1 mouse cellular context compared by ENCODE assay signal in the genomic region with DNA sequence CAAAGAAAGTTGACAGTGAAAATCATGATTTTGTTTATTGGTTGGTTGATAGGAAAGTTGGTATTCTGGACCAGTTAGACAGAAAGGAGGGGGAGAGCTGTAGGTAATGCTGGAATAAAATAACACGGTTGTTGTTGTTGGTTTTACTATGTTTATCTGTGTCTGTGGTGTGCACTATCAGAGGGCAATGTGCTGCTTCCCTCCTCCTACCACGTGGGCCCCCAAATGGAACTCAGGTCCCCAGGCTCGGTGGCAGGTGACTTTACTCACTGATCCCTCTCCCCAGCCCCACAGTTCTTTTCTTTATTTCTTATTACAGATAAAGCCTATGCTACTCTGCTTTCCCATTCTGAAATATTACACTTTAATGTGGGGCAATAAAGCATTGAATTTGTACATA.
TF ChIP-seq lines count a peak whose summit lies in the region.

No protein-coding gene starts in this region.

TF ChIP-seq in MEL, 35 proteins besides CTCF, POLR2A, EP300 and RAD21 (continued from another document):
- TF ChIP-seq ETS1 (IDR thresholded peaks at IDR 0.05; ENCODE audit: low read depth, low read length), result no peak
- TF ChIP-seq HCFC1 (IDR thresholded peaks at IDR 0.05; ENCODE audit: low read depth, low read length), result no peak
- TF ChIP-seq CHD1 (IDR thresholded peaks at IDR 0.05; ENCODE audit: low read depth, low read length), result no peak
- no peak for TF ChIP-seq CHD2 (IDR thresholded peaks at IDR 0.05; ENCODE audit: low read length)
- TF ChIP-seq MYC (IDR thresholded peaks at IDR 0.05; ENCODE audit: low read depth, low read length), result peak; percentile 69
- peak; percentile 68 for TF ChIP-seq USF1 (IDR thresholded peaks at IDR 0.05; ENCODE audit: low read depth, low read length)
- no peak for TF ChIP-seq NRF1 (IDR thresholded peaks at IDR 0.05; ENCODE audit: insufficient read depth, low read depth, low read length, poor library complexity, severe bottlenecking)
- no peak for TF ChIP-seq POLR2AphosphoS2 (IDR thresholded peaks at IDR 0.05; ENCODE audit: low read length)
- no peak for TF ChIP-seq ZNF384 (IDR thresholded peaks at IDR 0.05; ENCODE audit: low read depth, low read length)
- no peak for TF ChIP-seq USF2 (IDR thresholded peaks at IDR 0.05; ENCODE audit: borderline replicate concordance in 1 of 2, insufficient read depth in 1 of 2, low read depth in 1 of 2, low read length in 2 of 2)
- TF ChIP-seq TAL1 (IDR thresholded peaks at IDR 0.05; ENCODE audit: low read length), result no peak
- no peak for TF ChIP-seq TCF12 (IDR thresholded peaks at IDR 0.05; ENCODE audit: low read depth, low read length)
- 0 out of 2 replicates have a peak, but pooled peaks have one; percentile 35 for TF ChIP-seq SIN3A (IDR thresholded peaks at IDR 0.05; ENCODE audit: low read length)
- TF ChIP-seq MAFK (IDR thresholded peaks at IDR 0.05; ENCODE audit: borderline replicate concordance, low read depth, low read length), result no peak
- no peak for TF ChIP-seq JUND (IDR thresholded peaks at IDR 0.05; ENCODE audit: low read depth, low read length)
- TF ChIP-seq RCOR1 (IDR thresholded peaks at IDR 0.05; ENCODE audit: low read depth, low read length), result no peak
- no peak for TF ChIP-seq UBTF (IDR thresholded peaks at IDR 0.05; ENCODE audit: borderline replicate concordance, insufficient read depth, low read depth, low read length)
- TF ChIP-seq MXI1 (IDR thresholded peaks at IDR 0.05; ENCODE audit: low read depth, low read length), result peak; percentile 71
